ENCODE assay signal across 8 mouse cellular contexts in the genomic region with DNA sequence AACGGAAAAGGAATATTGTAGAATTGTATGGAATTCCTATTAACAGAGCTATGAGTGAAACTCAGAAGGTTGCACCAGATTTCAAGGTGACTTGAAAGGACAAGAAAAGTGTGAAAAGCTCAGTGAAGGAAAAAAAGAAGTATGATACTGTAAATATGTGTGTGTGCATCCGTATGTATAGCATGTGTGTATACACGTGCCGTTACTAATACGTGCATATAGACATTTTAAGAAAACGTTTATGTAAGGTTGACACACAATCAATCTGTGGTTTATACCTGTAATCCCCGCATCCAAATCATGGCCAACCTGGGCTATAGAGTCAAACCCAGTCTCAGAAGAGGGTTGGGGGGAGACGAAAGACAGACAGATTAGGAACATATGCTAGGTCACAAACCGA. TPM values are rescaled to one million over a fixed set of nuclear protein-coding genes. Genes with fewer than 3 reads are reported as not detected.
DNase-seq lines count a peak whose midpoint lies in the region; ATAC-seq and TF ChIP-seq lines count a peak whose summit lies in the region.

No protein-coding gene starts in this region.

- peak overlapping the region; percentile 99 for H3K27ac ChIP-seq in kidney, embryonic 16.5 days (ENCODE audit: low read length)
- H3K27ac ChIP-seq in embryonic facial prominence, embryonic 10.5 days (replicated peaks), result peak overlapping the region; percentile 95
- peak overlapping the region; percentile 90 for H3K27ac ChIP-seq in midbrain, postnatal 0 days (ENCODE audit: low read depth, low read length)

- peaks cover 15% of the 10 kb centered on the region for H3K4me1 ChIP-seq in kidney, embryonic 16.5 days (ENCODE audit: insufficient read depth, low read length)
- H3K4me1 ChIP-seq in embryonic facial prominence, embryonic 10.5 days, result peaks cover 22% of the 10 kb centered on the region
- H3K4me1 ChIP-seq in midbrain, postnatal 0 days (ENCODE audit: insufficient read depth, low read length), result 0 out of 2 replicates have a peak, but pooled peaks cover 8% of the 10 kb centered on the region

- H3K9ac ChIP-seq in kidney, embryonic 16.5 days (replicated peaks; ENCODE audit: low read length), result peak overlapping the region; percentile 89
- peak overlapping the region; percentile 90; the same call in 1 of the 2 replicates for H3K9ac ChIP-seq in midbrain, postnatal 0 days (replicated peaks; ENCODE audit: low read length, poor library complexity, severe bottlenecking)

- TF ChIP-seq CTCF in midbrain, postnatal 0 days (IDR thresholded peaks at IDR 0.05), result no peak

- H3K36me3 ChIP-seq in kidney, embryonic 16.5 days (ENCODE audit: insufficient read depth, low read length), result no peaks in the 10 kb centered on the region
- peaks cover 15% of the 10 kb centered on the region; the same call in 1 of the 2 replicates for H3K36me3 ChIP-seq in embryonic facial prominence, embryonic 10.5 days (replicated peaks)
- H3K36me3 ChIP-seq in midbrain, postnatal 0 days (ENCODE audit: insufficient read depth, low read length), result no peaks in the 10 kb centered on the region

- 26% methylated on average over 9 of the region's 9 CpGs for WGBS in kidney, embryonic 16.5 days
- 29% methylated on average over 9 of the region's 9 CpGs for WGBS in embryonic facial prominence, embryonic 10.5 days
- WGBS in midbrain, postnatal 0 days, result 22% methylated on average over 9 of the region's 9 CpGs

- no peak for DNase-seq in kidney, postnatal 4 days
- no peak for DNase-seq in embryonic facial prominence, embryonic 10.5 days (ENCODE audit: low spot score)
- DNase-seq in midbrain, postnatal 0 days (ENCODE audit: low spot score), result no peak
- no peak for DNase-seq in right cerebral cortex, postnatal 25 days
- no peak for DNase-seq in adrenal gland, postnatal 36 days

- H3K4me3 ChIP-seq in kidney, embryonic 16.5 days (ENCODE audit: low read length), result peak overlapping the region; percentile 93
- H3K4me3 ChIP-seq in embryonic facial prominence, embryonic 10.5 days, result peak overlapping the region; percentile 79
- H3K4me3 ChIP-seq in midbrain, postnatal 0 days (ENCODE audit: low read depth, low read length), result peak overlapping the region; percentile 95

- no peak for ATAC-seq in kidney, embryonic 16.5 days (ENCODE audit: low FRiP score, low TSS enrichment)
- peak; percentile 6 for ATAC-seq in inflammation-experienced regulatory T-cells, adult 6 months
- ATAC-seq in midbrain, postnatal 0 days (ENCODE audit: low FRiP score), result 0 out of 2 replicates have a peak, but pooled peaks have one; percentile 17
- no peak for ATAC-seq in cerebellum, adult (ENCODE audit: insufficient number of reproducible peaks, low FRiP score, low TSS enrichment)

- peak overlapping the region; percentile 66 for H3K4me2 ChIP-seq in kidney, embryonic 16.5 days (replicated peaks; ENCODE audit: low read depth, low read length)
- H3K4me2 ChIP-seq in midbrain, postnatal 0 days (ENCODE audit: low read depth, low read length, poor library complexity, severe bottlenecking), result peak overlapping the region; percentile 73

- H3K9me3 ChIP-seq in kidney, embryonic 16.5 days (ENCODE audit: low read length), result peaks cover under 1% of the 10 kb centered on the region
- H3K9me3 ChIP-seq in embryonic facial prominence, embryonic 10.5 days, result no peaks in the 10 kb centered on the region; the same call in 1 of the 2 replicates
- no peaks in the 10 kb centered on the region for H3K9me3 ChIP-seq in midbrain, postnatal 0 days (ENCODE audit: low read length)

- no peaks in the 10 kb centered on the region for H3K27me3 ChIP-seq in kidney, embryonic 16.5 days (ENCODE audit: insufficient read depth, low read length)
- no peaks in the 10 kb centered on the region for H3K27me3 ChIP-seq in embryonic facial prominence, embryonic 10.5 days (replicated peaks; ENCODE audit: low read depth, poor library complexity, severe bottlenecking)
- no peaks in the 10 kb centered on the region; the same call in 1 of the 2 replicates for H3K27me3 ChIP-seq in midbrain, postnatal 0 days (ENCODE audit: insufficient read depth, low read length)

RNA-seq across cellular contexts. Expression of a gene that starts 0.4 kb away (rescaled TPM):
- 39.2 and 40.6 TPM in 2 replicates for polyA plus RNA-seq in kidney, embryonic 16.5 days (2015; fragmentation: Nextera tagmentation; extraction: Ambion mirVana)
- 51.9 and 55.6 TPM in 2 replicates for polyA plus RNA-seq in embryonic facial prominence, embryonic 10.5 days (2016; fragmentation: Nextera tagmentation; extraction: Ambion mirVana)
- polyA plus RNA-seq in inflammation-experienced regulatory T-cells, adult 6 months (2017; shearing (Covaris generic)), result 10 to 100 TPM; 26.7 to 38.8 (median 38.5) TPM
- 68.1 and 69.5 TPM in 2 replicates for total RNA-seq in midbrain, postnatal 0 days (2014; rRNA removed)
- 70.7 and 75.6 TPM in 2 replicates for polyA plus RNA-seq in midbrain, postnatal 0 days (2015; fragmentation: Nextera tagmentation; extraction: Ambion mirVana)
- 10 to 100 TPM; 55.4 to 64.7 TPM for total RNA-seq in adrenal gland, postnatal 36 days (2021)

RNA-seq across cellular contexts. Expression of a gene that starts 0.7 kb away (rescaled TPM):
- 0.40 and 0.49 TPM in 2 replicates for polyA plus RNA-seq in kidney, embryonic 16.5 days (2015; fragmentation: Nextera tagmentation; extraction: Ambion mirVana)
- 0.20 and 0.57 TPM in 2 replicates for polyA plus RNA-seq in embryonic facial prominence, embryonic 10.5 days (2016; fragmentation: Nextera tagmentation; extraction: Ambion mirVana)
- not detected for polyA plus RNA-seq in inflammation-experienced regulatory T-cells, adult 6 months (2017; shearing (Covaris generic))
- total RNA-seq in midbrain, postnatal 0 days (2014; rRNA removed), result 0.11 and 0.42 TPM in 2 replicates
- 0.23 and 0.33 TPM in 2 replicates for polyA plus RNA-seq in midbrain, postnatal 0 days (2015; fragmentation: Nextera tagmentation; extraction: Ambion mirVana)
- under 1 TPM in 1 of 2 experiments, not detected in 1; 0.16 TPM for total RNA-seq in adrenal gland, postnatal 36 days (2021)

RNA-seq across cellular contexts. Expression of a gene that starts 29.4 kb away (rescaled TPM):
- polyA plus RNA-seq in kidney, embryonic 16.5 days (2015; fragmentation: Nextera tagmentation; extraction: Ambion mirVana), result 0.12 and 0.17 TPM in 2 replicates
- 0.04 TPM in 1 of 2 replicates, not detected in the other for polyA plus RNA-seq in embryonic facial prominence, embryonic 10.5 days (2016; fragmentation: Nextera tagmentation; extraction: Ambion mirVana)
- not detected for polyA plus RNA-seq in inflammation-experienced regulatory T-cells, adult 6 months (2017; shearing (Covaris generic))
- 0.05 TPM in 1 of 2 replicates, not detected in the other for total RNA-seq in midbrain, postnatal 0 days (2014; rRNA removed)
- 0.09 and 0.11 TPM in 2 replicates for polyA plus RNA-seq in midbrain, postnatal 0 days (2015; fragmentation: Nextera tagmentation; extraction: Ambion mirVana)
- total RNA-seq in adrenal gland, postnatal 36 days (2021), result under 1 TPM; 0.07 TPM

Comparison
In these comparisons a context has a peak if more than half of its experiments do, and no peak if none do; other contexts are left out.
1. ATAC-seq: peak in inflammation-experienced regulatory T-cells, adult 6 months (single experiment) and midbrain, postnatal 0 days (single experiment); none in kidney, embryonic 16.5 days (single experiment) and cerebellum, adult (single experiment).
2. Peak in every context shown above with its lines, with median percentiles within 50 percentile points of each other: H3K27ac ChIP-seq and H3K4me3 ChIP-seq.